Mouse (Mus musculus) left cerebral cortex, postnatal 4 days (tissue): Measurements from ENCODE around the gene Acy3. TPM values are rescaled to one million over a fixed set of nuclear protein-coding genes. Genes with fewer than 3 reads are reported as not detected.
"Not testable (repeated sequence)": the region's sequence is repeated elsewhere in the genome, so short reads cannot be mapped to it uniquely, and the experiment has no call there.

ENCODE experiments used
- DNase-seq: peaks from one replicate; pipeline ENCODE4 v3.0.0-alpha.2; 2022
- intact Hi-C: fragments of 180-260 bp; cut with DNase I; formaldehyde crosslinking; loops from one replicate; pipeline ENCODE4 v1.15.1; 2025
- total RNA-seq, 2 experiments: library from RNA; stranded (reverse); gene quantifications; 2 replicates each; pipeline ENCODE4 v1.2.3; 2021

Acy3 gene
- total RNA-seq, result 1 to 10 TPM; 1.4 to 1.6 TPM

- DNase-seq, result peak; percentile 48
- intact Hi-C loops, result no loop called here
These were observed at the start of gene Acy3 for GRCm38 (mm10) chr19:3986334-3986733. Gene Acy3, plus strand, starts transcription at chr19:3986570.

GRCm38 (mm10) chr19:3942315-3942714 is 44.1 kb upstream of the Acy3 start:
- no peak for DNase-seq
- intact Hi-C loops, result no loop called here

DNA sequence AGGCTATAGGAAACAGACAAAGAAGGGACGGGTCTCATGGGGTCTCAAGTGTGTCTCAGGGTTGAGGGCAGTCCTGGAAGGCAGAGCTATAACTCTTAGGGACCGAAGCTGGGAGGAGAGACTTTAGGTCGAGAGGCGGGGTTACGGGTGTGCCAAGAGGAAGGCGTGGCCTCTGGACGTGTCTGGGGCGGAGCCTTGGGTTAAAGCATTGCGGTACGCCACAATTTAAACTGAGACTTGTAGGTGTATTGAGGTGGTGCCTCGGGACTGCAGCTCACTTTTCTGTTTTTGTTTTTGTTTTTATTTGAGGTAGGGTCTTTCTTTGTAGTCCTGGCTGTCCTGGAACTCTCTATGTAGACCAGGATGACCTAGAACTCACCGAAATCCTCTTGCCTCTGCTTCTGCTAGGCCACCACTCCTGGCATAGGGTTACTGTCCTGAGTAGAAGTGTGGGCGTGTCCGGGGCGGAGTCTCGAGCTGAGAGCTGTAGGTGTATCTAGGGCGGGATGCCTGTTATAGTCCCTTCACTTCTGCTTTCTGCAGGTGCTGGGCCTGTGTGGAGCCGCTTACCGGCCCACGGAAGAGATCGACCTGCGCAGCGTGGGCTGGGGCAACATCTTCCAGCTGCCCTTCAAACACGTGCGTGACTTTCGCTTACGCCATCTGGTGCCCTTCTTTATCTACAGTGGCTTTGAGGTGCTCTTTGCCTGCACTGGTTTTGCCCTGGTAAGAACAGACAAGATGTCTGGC is 43.2 kb upstream of the Acy3 start:
- intact Hi-C loops, result no loop called here
- DNase-seq, result no peak

- intact Hi-C loops, result no loop called here
- DNase-seq, result no peak
These were observed 40.4 kb upstream of the Acy3 start for GRCm38 (mm10) chr19:3945872-3946564.

GRCm38 (mm10) chr19:3946715-3947114 is 39.7 kb upstream of the Acy3 start:
- peak; percentile 71 for DNase-seq
- intact Hi-C loops, result no loop called here

DNA sequence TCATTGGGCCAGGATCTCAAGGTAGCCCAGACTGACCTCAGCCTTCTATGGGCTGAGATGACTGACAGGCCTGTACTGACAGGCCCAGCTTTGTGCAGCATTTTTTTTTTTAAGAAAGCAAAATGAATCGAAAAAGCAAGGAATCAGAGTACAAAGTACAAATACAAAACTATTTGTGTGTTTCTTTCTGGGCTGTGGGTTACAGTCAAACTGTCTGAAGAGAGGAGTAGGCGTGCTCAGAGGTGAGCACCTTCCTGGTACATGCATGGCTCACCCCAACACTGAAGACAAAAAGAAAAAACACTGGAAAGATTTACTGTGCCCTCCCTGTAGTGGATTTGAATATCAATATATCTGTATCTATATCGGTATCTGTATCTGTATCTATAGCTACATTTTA is 38.6 kb upstream of the Acy3 start:
- intact Hi-C loops, result no loop called here
- no peak for DNase-seq

DNA sequence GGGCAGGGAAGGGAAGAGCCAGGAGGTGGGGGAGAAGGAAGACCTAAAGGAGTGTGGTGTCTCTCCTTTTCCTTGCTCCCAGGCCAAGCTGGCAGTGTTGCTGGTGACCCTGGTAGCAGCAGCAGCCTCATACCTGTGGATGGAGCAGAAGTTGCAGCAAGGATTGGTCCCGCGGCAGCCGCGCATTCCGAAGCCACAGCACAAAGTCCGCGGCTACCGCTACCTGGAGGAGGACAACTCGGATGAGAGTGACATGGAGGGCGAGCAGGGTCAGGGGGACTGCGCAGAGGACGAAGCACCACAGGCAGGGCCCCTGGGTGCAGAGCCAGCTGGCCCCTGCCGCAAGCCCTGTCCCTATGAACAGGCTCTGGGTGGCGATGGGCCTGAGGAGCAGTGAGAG is 37.8 kb upstream of the Acy3 start:
- no peak for DNase-seq
- intact Hi-C loops, result no loop called here

- intact Hi-C loops, result loop anchor here (10.0 kb wide), 1 partner anchor 134 kb away; the partner anchor contains the start of gene Cabp2
- no peak for DNase-seq
These were observed 36.0 kb upstream of the Acy3 start for GRCm38 (mm10) chr19:3950331-3950730.

DNA sequence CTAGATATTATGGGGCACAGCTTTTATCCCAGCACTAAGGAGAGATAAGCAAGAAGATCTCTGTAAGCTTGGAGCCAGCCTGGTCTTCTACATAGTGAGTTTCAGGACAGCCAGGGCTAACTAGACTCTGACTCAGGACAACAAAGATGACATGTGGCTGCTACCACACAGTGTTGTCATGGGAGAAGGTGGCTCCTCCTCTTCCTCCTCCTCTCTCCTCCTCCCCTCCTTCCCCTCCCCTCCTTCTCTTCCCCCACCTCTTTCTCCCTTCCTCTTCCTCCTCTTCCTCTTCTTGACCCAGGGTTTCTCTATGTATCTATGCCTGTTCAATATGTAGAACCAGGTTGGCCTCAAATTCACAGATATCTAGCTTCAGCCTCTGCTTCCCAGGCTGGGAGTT is 34.9 kb upstream of the Acy3 start:
- DNase-seq, result no peak
- intact Hi-C loops, result loop anchor here (10.0 kb wide), 1 partner anchor 133 kb away; the partner anchor contains the start of gene Cabp2

DNA sequence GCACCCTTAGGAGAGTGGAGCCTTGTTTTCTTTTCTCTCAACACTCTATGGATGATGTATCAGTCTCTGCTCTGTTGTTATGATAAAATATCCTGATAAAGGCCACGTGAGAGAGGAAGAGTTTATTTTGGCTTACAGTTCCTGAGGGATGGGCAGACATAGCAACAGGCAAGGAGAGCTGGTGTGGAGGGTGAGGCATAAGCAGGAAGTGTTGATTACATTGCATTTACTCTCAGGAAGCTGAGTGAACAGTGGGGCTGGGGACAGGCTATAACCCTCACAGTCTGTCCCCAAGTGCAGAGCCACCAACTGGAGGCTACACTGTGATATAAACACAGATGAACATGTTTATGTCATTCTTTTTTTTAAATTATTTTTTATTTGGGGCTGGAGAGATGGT is 34.3 kb upstream of the Acy3 start:
- DNase-seq, result no peak
- intact Hi-C loops, result loop anchor here (10.0 kb wide), 1 partner anchor 133 kb away; the partner anchor contains the start of gene Cabp2

DNA sequence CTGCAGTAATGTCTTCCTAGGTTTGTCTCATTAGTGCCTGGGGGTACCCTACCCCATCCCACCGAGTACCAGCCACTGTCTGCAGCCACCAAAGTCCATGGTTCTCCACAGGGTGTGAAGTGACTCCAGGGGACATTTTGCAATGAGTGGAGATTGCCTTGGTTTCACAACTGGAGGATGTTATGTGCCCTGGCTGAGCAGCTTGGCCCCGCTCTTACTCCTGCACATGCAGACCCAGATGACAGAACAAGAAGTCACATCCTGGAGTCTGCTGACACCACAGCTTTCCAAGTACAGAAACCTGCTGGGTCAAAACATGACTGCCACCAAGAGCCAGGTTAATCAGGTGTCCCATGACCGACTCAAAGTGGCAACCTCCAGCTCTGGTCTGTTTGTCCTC is 31.3 kb upstream of the Acy3 start:
- intact Hi-C loops, result loop anchor here (10.0 kb wide), 1 partner anchor 130 kb away; the partner anchor contains the start of gene Cabp2
- no peak for DNase-seq

GRCm38 (mm10) chr19:3955804-3956203 is 30.6 kb upstream of the Acy3 start:
- intact Hi-C loops, result loop anchor here (10.0 kb wide), 1 partner anchor 129 kb away; the partner anchor contains the start of gene Cabp2

GRCm38 (mm10) chr19:3957296-3958036 is 28.9 kb upstream of the Acy3 start:
- not testable (repeated sequence) for DNase-seq
- intact Hi-C loops, result loop anchor here (10.0 kb wide), 1 partner anchor 127 kb away; the partner anchor contains the start of gene Cabp2

More at GRCm38 (mm10) chr19:3955804-3956203, 30.6 kb upstream of the Acy3 start:
- no peak for DNase-seq

GRCm38 (mm10) chr19:3958470-3958869 is 27.9 kb upstream of the Acy3 start, which contains the start of gene Aldh3b3:
Gene Aldh3b3, plus strand, starts transcription at chr19:3958645.
- intact Hi-C loops, result loop anchor here (10.0 kb wide), 1 partner anchor 126 kb away; the partner anchor contains the start of gene Cabp2
- DNase-seq, result peak; percentile 73

GRCm38 (mm10) chr19:3959030-3959429 is 27.3 kb upstream of the Acy3 start:
- DNase-seq, result no peak
- intact Hi-C loops, result loop anchor here (10.0 kb wide), 1 partner anchor 126 kb away; the partner anchor contains the start of gene Cabp2

DNA sequence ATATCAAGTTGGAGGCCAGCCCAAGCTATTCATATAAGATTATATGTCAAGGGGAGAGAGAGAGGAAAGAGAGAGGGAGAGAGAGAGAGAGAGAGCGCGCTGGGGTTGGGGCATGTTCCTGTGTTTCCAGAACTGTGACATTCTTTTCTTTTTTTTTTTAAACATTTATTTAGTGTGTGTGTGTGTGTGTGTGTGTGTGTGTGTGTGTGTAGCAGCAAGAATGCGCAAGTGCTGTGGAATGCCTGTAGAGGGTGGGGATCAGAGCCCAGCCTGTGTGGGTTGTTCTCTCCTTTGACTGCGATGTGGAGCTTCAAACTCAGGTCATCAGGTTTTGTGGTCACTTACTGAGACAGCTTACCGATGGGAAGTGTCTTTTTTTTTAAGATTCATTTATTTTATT is 26.2 kb upstream of the Acy3 start:
- intact Hi-C loops, result no loop called here
- DNase-seq, result no peak

DNA sequence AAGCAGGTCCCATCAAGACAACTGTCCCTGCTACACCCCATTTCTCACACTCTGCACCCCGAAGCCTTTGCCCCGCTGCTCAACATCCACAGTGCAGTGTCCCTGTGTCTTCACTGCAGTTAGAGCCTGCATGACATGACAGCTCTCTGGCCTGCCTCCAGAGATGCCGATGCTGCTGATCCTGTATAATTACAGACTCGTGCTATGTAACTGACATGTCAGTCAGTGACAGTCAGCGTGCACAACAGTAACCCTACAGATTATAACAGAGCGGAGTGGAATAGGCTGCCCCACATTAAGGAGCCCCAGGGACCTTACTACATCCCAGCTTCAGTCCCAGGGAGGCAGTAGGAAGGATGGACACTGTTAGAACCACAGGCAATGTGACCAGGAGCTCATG is 24.6 kb upstream of the Acy3 start:
- intact Hi-C loops, DNase-seq: not testable (repeated sequence)

DNA sequence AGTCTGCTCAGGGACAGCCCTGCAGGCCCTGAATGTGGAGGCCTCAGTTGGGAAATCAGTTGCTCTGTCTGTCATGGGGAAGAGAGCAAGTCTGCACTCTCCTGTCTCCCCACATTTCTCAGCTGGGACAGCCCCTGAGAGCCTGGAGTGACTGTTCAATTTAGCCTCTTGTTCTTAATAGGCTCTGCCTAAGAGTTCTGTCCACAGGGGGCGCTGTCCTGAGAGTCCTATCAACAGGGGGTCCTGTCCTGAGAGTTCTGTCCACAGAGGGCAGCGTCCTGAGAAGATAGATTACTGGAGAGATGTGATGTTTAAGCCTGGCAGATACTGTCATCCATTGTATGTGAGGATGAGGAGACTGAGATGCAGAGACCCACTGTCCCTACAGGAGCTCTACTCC is 23.9 kb upstream of the Acy3 start:
- intact Hi-C loops, result no loop called here
- no peak for DNase-seq

DNA sequence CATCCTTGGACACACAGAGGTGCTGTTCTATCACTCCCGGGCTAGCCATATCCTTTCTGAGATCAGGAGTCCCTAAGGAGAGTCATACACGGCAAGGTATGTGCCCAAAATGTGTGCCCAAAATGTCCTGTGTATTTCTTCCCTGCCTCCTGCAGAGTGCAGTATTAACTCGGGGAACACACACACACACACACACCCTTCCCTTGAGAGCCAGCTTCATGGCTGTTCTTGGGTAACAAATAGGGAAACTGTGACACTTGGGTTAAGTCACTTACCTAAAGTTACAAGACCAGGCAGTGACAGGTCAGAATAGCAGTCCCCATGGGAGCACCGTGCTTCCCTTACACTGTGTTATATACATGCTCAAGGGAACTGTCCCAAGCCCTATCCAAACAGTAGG is 22.3 kb upstream of the Acy3 start:
- intact Hi-C loops, result no loop called here
- DNase-seq, result no peak

- no peak for DNase-seq
- intact Hi-C loops, result no loop called here
These were observed 19.9 kb upstream of the Acy3 start for GRCm38 (mm10) chr19:3966330-3967075.
